Mouse (Mus musculus): ENCODE results near the gene Dcaf1. TPM values are rescaled to one million over a fixed set of nuclear protein-coding genes. Genes with fewer than 3 reads are reported as not detected.

The Dcaf1 gene
- total RNA-seq, 2 experiments from 2014 or later, result 39.1 to 42.8 TPM

DNA sequence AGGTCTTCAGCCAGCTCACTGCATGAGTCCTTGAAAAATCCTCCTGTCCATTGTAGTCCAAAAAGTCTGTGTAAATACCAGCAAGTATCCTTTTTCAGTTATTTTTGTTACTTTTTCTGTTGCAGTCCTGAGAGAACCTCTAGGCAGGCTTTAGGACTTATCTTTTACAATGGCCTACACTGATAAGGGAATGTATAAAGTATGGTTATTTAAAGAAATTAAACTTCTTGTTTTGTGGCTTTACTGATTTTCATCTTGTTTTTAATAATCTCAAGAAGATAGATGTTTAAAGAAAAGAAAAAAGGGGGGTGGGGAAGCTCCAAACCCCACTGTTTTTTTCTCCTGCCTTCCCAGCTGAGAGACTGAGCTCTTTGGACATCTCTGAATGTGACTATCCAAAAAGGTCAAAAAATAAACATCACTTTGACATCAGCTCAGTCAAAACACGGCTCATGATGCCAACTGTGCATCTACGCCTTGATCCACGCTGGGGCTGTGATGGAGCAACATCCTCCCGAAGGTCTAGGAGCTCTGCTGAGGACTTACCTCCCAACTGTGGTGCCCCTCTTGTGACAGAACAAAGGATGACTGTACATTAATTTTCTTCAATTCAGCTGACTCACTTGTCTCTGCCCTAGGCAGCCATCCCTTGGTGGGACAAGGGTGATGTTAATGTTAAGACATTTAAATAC, 81.6 kb downstream of the Dcaf1 start:
- DNase-seq (ENCODE audit: low spot score in 2 of 2), result peak in 1 of 2 experiments; percentile 12

DNA sequence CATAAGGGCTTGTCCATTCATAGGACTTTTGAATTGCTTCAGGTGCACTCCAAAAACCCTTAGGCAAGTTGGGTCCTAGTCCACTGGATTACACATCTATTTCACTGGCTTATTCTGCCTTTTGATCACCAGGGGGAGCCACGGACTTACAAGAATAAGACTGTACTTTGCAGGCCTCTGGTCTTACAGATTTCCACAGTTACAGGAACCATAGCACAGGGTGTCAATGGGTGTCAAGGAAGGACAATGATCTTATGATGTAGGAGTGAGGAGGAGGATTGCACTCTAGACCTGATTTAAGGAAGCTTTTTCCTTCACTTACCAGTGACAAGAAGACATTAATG, 82.1 kb downstream of the Dcaf1 start:
- peak in 1 of 2 experiments; percentile 27 for DNase-seq (ENCODE audit: low spot score in 2 of 2)

DNA sequence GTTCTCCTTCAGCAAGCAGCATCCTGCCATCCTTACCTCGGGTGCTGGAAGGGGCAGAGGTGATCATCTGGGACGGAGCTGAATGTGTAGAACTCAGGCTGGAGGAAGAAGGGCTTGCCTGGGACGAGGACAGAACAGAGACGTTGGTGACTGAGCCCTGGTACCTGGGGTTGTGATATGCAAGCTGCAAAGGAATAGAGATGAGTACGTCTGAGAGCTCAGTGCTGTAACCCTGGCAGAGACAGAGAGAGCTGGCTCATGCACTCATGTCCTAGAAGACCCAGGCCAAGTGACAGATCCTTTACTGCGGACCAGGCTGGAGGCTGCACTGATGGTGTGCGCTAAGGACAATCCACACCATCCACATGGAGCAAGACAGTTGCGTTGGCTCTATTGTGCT, 84.9 kb downstream of the Dcaf1 start:
- DNase-seq (ENCODE audit: low spot score in 2 of 2), result no peak

DNA sequence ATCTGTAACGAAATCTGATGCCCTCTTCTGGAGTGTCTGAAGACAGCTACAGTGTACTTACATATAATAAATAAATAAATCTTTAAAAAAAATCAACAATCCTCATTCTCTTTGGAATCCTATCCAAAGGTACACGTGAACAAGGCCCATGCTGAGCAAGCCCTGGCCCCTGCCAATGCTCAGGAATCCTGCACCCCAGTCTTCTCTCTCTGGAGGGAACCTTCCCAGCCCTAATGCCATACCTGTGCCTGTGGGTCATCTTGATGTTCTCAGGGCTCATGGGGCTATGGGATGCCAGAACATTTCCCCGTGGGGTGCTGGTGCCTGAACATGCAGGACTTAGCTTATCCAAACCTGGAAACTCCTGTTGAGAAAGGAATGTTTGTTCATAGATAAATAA, 86.5 kb downstream of the Dcaf1 start:
- DNase-seq (ENCODE audit: low spot score in 2 of 2), result no peak

DNA sequence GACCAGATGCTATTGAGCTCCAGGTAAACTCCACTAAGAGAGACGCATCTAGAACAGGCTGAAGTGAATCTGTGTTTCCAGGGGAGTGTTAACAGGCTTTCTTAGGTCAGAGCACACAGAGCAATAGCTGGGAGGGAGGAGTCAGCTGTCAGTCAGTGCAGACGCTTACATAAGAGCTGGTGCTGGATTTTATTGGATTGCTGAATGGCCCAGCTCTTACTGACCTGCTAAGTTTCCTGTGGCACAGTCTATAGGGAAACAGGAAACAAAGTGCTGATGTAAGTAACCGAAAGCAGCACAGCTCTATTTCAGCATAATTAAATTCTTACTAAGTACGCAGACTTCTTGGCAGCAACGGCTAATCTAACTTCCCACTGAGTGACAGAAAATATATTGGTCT, 87.0 kb downstream of the Dcaf1 start:
- DNase-seq (ENCODE audit: low spot score in 2 of 2), result no peak

DNA sequence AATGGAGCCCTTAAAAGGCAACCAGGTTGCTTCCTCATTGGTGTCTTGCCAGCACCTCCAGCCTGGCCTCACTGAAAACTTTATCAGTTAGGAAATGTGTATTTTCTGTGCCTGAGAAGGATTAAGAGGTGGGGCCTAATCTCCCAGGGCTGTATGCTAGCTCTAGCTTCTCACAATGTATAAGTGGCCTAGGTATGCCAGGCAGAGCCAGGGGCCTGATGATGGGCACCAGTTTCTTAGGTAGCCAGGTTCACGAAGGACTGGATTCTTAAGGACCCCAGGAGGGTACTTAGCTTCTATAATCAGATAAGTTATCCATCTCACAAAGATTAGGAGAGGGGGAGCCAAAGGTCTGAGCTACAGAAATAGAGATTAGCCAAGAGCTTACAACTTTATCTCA, 90.0 kb downstream of the Dcaf1 start:
- DNase-seq (ENCODE audit: low spot score in 2 of 2), result no peak

DNA sequence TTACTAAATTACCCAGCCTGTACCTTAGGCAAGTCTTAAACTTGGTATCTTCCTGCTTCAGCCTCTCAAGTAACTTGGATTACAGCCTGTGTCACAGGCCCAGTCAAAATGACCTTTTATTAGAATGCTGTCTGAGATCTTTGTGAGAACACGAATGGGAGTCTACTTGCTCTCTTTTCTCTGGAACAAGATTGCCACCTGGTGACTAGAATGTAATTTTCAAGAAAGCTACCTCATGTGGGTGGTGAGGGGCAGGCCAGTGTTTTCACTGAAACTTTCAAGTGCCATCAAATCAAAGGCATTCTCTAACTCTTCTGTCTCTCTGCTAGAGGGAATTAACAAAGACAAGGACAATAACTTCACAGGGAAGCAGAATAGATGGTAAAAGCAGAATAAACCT, 92.1 kb downstream of the Dcaf1 start:
- DNase-seq (ENCODE audit: low spot score in 2 of 2), result no peak

DNA sequence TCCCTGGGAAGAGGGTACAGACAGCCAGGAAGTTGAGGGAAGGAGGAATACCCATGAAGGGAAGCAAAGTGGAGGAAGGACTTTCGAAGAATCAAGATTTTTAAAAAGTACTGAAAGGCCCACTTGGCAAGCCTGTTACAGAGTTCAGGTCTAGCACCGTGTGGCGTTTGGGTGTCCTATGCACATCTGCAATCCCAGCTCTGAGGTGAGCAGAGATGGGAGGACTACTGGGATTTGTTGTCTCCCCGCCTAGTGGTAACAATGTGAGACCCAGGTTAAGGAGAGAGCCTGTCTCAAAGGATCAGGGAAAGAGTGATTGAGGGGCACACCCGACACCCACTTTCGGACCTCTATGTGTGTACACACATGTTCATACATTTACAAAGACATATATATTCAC, 93.2 kb downstream of the Dcaf1 start:
- DNase-seq (ENCODE audit: low spot score in 2 of 2), result no peak

Other genes starting within 250 kb of the Dcaf1 start
- gene Iqcf6, start 195.3 kb upstream of the Dcaf1 start, total RNA-seq (2021), result not detected
- not detected for gene Grm2, start 165.8 kb upstream of the Dcaf1 start, total RNA-seq (2021)
- gene Tex264, start 135.9 kb upstream of the Dcaf1 start, total RNA-seq (2021), result 100 to 1,000 TPM in 1 of 2 experiments, 10 to 100 TPM in 1; 93.5 to 136 TPM
- 10 to 100 TPM; 15.1 to 24.2 TPM for gene Rad54l2, start 32.7 kb upstream of the Dcaf1 start, total RNA-seq (2021)
- 10 to 100 TPM; 24.0 to 26.6 TPM for gene Rbm15b, start 65.6 kb downstream of the Dcaf1 start, total RNA-seq (2021)
- gene Manf, start 70.1 kb downstream of the Dcaf1 start, total RNA-seq (2021), result 100 to 1,000 TPM; 240 to 272 TPM

Measured in adrenal gland, adult 18-20 months (tissue).